Mouse (Mus musculus) gastrocnemius, adult 2 months (tissue): ENCODE results near the gene Tmprss12. TPM values are rescaled to one million over a fixed set of nuclear protein-coding genes. Genes with fewer than 3 reads are reported as not detected.
"Not testable (repeated sequence)": the region's sequence is repeated elsewhere in the genome, so short reads cannot be mapped to it uniquely, and the experiment has no call there.

Source experiments
- DNase-seq: peaks from one replicate; pipeline ENCODE4 v3.0.0; 2022
- H3K27ac ChIP-seq: fragments of 200-600 bp; 2 replicates; pipeline ENCODE4 v1.8.1; 2022; ENCODE audit warnings: mild to moderate bottlenecking
- H3K4me3 ChIP-seq: fragments of 200-600 bp; 2 replicates; pipeline ENCODE4 v1.8.1; 2022; ENCODE audit warnings: mild to moderate bottlenecking, moderate library complexity
- CTCF ChIP-seq: fragments of 200-600 bp; IDR thresholded peaks from 2 replicates; pipeline ENCODE4 v1.8.1; 2022; ENCODE audit warnings: antibody characterized with exemption, mild to moderate bottlenecking, moderate library complexity
- intact Hi-C: fragments of 180-260 bp; cut with DNase I; formaldehyde crosslinking; loops from one replicate; pipeline ENCODE4 v1.15.1; 2025
- total RNA-seq, 2 experiments: library from RNA; stranded (reverse); gene quantifications; 2 replicates each; pipeline ENCODE4 v1.2.3; 2021

Tmprss12 gene
- total RNA-seq, 2 experiments from 2014 or later: not detected

DNA sequence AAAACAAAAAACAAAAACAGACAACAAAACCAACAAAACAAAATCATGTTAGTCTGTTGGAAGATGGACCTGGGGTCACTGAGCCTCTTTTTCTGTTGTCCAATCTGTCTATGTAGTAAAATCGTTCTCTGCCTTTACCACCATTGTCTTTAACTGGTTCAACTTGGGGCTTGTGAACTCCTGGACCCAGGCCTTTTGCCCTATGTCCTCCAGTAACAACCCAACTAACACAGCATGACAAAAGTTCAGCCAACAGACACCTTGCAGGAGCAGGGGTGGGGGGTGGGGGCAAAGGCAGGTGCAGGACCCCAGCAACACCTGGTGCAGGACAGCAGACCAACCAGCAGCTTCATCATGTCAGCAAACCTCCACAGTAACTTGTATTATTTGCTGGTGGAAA lies 39.2 kb downstream of the Tmprss12 start:
- no peak for DNase-seq
- H3K27ac ChIP-seq: peak overlapping the region; percentile 77
- TF ChIP-seq CTCF: no peak
- intact Hi-C loops: loop anchor here (10.0 kb wide), 1 partner anchor 135 kb away; no protein-coding TSS in a partner anchor
- no peak overlapping the region for H3K4me3 ChIP-seq

DNA sequence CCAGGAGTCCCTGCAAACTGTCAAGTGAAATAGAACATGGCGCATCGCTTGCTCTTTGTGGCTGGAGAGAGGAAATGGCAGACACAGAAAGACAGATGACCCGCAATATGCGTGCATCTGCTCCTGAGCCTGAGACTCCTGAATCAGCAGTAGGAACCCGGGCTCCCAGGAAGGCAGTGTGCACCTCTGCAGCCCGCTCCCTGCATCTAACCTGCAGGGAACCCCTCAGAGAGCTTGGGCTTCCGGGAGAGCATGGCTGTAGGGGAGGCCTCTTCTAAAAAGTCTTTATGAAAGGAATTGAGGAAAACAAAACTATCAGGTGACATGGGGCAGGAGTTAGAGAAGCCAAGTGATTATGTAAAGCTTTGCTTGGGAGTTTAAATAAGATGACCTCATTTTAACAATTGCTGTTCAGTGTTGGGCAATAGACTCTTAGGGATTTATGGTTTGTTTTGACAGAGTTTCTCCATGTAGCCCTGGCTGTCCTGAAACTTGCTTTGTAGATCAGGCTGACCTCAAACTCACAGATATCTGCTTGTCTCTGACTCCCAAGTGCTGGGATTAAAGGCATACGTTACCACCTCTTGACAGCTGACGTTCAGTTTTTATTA lies 39.8 kb downstream of the Tmprss12 start:
- intact Hi-C loops: loop anchor here (10.0 kb wide), 1 partner anchor 134 kb away; no protein-coding TSS in a partner anchor
- DNase-seq: no peak
- H3K27ac ChIP-seq: peak overlapping the region; percentile 77
- no peak overlapping the region for H3K4me3 ChIP-seq
- no peak for TF ChIP-seq CTCF

DNA sequence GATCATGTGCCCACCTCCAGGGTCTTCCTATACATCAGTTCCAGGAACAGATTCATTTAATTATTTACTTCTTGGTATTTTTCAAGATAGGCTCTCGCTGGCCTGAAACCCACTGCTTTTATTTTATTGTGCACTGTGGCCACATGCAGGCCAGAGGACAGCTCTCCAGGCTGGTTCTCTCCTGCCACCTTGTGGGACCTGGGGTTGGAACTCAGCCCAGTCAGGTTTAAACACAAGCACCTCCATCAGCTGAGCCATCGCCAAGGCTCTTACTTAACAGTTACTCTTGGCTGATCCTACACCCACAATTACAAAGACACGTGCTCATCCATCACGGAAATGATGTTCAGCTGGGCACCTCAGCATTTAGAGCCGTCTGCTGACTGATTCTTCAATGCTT lies 40.5 kb downstream of the Tmprss12 start:
- intact Hi-C loops: loop anchor here (10.0 kb wide), 1 partner anchor 134 kb away; no protein-coding TSS in a partner anchor
- peak; percentile 62 for TF ChIP-seq CTCF
- DNase-seq: peak; percentile 65
- Histone ChIP-seq H3K4me3 (no peak overlapping the region), H3K27ac (peak overlapping the region; percentile 77)

DNA sequence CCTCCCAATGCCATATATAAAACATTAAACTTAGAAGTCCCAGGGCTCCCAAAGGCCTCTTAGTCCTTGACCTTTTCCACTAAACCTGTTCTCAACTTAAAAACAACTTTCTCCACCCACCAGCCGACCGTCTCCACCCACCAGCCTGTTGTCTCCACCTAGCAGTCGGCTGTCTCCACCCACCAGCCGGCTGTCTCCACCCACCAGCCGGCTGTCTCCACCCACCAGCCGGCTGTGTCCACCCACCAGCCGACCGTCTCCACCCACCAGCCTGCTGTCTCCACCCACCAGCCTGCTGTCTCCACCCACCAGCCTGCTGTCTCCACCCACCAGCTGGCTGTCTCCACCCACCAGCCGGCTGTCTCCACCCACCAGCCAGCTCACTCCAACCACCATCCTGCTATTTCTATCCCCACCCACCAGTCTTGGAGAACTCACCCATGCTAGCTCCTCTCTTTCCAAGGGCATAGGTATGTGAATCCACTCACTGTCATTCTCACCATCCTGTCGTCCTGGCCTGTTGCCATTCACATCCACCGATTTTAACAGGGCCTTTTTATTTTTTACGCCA lies 43.5 kb downstream of the Tmprss12 start:
- Histone ChIP-seq H3K4me3 (no peak overlapping the region), H3K27ac (no peak overlapping the region)
- no peak for TF ChIP-seq CTCF
- intact Hi-C loops: loop anchor here (10.0 kb wide), 1 partner anchor 131 kb away; no protein-coding TSS in a partner anchor
- DNase-seq: no peak

DNA sequence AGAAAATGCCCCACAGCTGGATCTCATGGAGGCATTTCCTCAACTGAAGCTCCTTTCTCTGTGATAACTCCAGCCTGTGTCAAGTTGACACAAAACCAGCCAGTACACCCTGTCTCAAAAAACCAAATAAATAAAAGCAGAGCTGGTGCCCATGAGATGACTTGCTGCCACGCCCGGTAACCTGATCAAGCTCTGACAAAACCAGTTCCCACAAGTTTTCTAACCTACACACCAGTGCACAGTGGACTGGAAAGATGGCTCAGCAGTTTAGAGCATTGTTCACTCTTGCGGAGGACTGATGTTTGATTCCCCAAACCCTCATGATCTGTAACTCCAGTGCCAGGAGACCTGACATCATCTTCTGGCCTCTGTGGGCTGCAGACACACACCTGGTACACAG lies 44.6 kb downstream of the Tmprss12 start:
- no peak for TF ChIP-seq CTCF
- DNase-seq: no peak
- no peak overlapping the region for H3K27ac ChIP-seq
- H3K4me3 ChIP-seq: no peak overlapping the region
- intact Hi-C loops: loop anchor here (10.0 kb wide), 1 partner anchor 130 kb away; no protein-coding TSS in a partner anchor

DNA sequence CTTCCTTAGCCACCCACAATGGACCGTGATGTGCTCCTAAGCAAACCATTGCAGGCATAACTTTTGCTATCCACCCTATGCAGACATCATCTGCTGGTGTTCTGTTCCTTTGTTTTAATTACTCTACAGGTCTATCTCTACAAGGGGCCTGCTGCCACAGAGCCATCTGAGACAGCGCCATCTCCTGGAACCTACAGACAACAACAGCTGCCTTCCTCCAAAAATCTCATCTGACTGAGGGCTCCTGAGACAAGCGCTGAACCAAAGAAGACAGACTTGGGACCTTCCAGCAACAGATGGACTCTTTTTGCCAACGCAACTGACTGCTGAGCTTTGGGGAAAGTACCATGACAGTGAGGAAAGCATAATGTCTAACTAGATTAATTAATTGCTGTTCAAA lies 47.5 kb downstream of the Tmprss12 start:
- DNase-seq, H3K27ac ChIP-seq, H3K4me3 ChIP-seq: not testable (repeated sequence)
- intact Hi-C loops: loop anchor here (10.0 kb wide), 1 partner anchor 127 kb away; no protein-coding TSS in a partner anchor
- peak; percentile 13; the same call in 1 of the 2 replicates for TF ChIP-seq CTCF

DNA sequence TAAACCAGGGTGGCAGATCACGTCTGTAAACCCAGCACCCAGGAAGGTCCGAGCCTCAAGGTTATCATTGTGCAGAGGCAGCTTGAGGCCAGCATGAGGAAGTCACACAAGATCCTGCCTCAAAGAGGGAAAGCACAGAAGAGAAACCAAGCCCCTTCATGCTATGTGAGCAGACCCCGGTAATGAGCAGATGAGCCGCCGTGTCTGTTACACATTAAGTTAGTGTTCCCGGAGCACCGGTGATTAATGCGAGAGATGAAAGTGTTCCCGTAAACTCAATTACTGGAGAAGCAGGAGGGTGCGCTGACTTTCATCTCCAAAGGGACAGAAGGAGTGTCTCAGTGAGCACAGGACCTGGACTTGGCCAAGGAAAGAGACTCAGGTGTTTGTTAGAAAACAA lies 48.7 kb downstream of the Tmprss12 start:
- intact Hi-C loops: loop anchor here (10.0 kb wide), 1 partner anchor 125 kb away; no protein-coding TSS in a partner anchor
- not testable (repeated sequence) for DNase-seq, H3K27ac ChIP-seq, H3K4me3 ChIP-seq

DNA sequence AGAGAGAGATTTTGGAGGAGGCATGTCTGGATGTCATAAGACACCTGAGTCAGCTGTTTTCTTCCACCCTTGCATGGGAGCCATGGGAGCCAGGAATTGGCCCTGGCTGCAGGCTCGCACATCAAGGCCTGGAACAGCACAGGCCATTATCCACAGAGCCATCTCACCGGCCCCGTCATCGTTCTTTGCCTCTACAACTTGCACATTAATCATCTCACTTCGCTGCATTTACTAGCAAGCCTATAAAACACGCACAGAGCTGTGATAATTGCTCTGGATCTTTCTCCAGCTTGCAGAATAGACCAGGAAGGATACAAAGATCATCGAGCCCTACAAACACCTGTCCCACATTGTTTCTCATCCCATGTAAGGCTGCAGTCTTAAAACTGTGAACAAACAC lies 50.1 kb downstream of the Tmprss12 start:
- no peak for TF ChIP-seq CTCF
- intact Hi-C loops: loop anchor here (5.0 kb wide), 1 partner anchor 37 kb away; no protein-coding TSS in a partner anchor
- Histone ChIP-seq H3K27ac (no peak overlapping the region), H3K4me3 (no peak overlapping the region)
- no peak for DNase-seq

DNA sequence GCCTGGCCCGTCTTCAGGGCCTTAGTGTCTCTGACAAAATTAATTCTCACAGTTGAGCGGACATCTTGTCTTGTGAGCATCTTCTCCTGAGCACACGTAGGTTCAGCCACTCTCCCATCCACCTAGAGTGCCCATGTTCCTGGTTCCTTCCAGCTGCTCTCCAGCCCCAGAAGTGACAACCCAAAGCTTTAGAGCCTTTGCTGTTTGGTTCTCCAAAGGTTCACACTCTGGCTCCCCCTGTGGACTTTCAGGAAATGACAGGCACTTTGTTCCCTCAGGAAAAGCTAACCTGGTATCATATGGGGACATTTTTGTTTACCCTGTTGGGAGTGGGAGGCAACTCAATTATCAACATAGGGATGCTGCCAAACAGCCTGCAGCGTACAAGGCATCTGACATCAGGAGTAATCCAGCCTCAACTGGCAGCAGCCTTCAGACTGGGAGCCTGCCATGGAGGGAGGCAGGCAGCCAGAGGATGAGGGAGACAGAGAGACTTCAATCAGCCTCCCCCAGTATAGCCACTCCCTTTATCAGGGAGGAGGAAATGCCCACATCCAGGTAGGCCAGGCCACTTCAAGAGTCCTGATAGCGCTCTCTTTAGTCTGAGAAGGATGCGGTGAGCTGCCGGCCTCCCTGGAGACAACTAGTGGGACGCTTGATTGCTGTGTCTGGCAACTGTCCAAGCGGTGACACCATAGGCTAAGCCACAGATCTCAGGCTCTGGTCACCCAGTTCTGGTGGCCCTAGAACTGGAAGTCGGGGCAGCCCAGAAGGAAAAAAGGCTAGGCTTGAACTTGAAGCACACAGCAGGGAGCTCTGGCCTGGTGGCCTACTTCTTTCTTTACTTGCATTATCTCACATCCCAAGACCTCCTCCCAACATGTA lies 51.7 kb downstream of the Tmprss12 start:
- TF ChIP-seq CTCF: peak; percentile 22; the same call in 1 of the 2 replicates
- DNase-seq, H3K4me3 ChIP-seq, H3K27ac ChIP-seq: not testable (repeated sequence)
- intact Hi-C loops: loop anchor here (5.0 kb wide), 1 partner anchor 35 kb away; no protein-coding TSS in a partner anchor

DNA sequence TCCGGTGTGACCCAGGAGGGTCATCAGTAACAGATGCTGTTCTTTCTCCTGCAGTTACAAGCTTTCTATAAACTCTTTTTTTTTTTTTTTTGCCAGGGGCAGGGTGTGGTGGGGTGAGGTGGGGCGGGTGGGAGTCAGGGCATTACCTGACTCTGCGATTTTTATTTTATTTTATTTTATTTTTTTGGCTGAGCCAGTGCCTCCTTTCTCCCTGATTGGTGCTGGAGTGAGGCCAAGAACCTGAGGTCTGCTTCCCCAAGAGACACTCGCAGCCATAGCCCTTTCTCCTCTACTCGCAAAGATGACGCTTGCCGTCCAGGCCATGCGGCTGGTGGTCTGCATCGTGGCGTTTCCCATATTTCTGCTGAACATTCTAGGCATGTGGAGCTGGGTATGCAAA lies 54.0 kb downstream of the Tmprss12 start, which contains the start of gene Mettl7a3:
TSS of gene Mettl7a3 (plus strand) at position 301 of the 400 bp plus-strand sequence.
- intact Hi-C loops: loop anchor here (5.0 kb wide), 1 partner anchor 33 kb away; no protein-coding TSS in a partner anchor
- no peak for TF ChIP-seq CTCF

DNA sequence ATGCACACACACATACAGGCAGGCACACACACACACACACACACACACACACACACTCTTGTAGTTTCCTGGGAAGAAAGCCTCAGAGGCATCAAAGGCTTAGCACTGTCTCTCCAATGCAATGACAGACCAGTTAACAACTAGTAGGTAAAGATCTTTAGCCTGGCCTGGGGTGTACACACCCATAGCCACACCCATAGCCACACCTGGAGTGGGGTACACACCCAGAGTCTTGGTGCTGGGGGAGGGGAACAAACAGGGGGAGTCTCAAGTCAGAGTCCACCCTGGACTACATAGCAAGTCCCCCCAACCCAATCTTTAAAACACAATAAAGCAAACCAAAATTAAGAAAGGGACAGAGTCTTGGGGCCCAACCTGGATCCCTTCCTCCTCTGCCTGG lies 56.7 kb downstream of the Tmprss12 start:
- intact Hi-C loops: not testable (repeated sequence)

More for the DNA sequence above, 54.0 kb downstream of the Tmprss12 start, which contains the start of gene Mettl7a3:
- H3K27ac ChIP-seq: no peak within 1 kb of the TSS
- H3K4me3 ChIP-seq: no peak within 1 kb of the TSS
- DNase-seq: no peak

DNA sequence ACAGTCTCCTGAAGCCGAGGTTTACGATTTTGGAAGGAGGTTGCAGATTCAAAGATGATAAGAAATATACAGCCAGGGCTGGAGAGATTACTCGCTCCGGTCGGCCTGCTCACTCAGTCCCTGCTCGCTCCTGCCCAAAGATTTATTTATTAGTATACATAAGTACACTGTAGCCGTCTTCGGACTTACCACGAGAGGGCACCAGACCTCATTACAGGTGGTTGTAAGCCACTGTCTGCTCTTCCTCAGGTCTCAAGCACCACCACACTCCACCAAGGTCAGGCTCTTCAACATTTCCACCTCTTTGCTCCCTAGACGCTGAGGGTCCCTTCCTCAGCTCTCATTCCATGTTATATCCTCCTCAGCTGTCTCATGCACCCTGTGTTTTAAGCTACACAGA lies 57.2 kb downstream of the Tmprss12 start:
- peak overlapping the region; percentile 45; the same call in 1 of the 2 replicates for H3K4me3 ChIP-seq
- H3K27ac ChIP-seq, intact Hi-C loops: not testable (repeated sequence)
- DNase-seq: peak; percentile 75
- peak; percentile 58 for TF ChIP-seq CTCF

More for the DNA sequence above, 56.7 kb downstream of the Tmprss12 start:
- H3K4me3 ChIP-seq: peak overlapping the region; percentile 45; the same call in 1 of the 2 replicates
- H3K27ac ChIP-seq, DNase-seq: not testable (repeated sequence)

DNA sequence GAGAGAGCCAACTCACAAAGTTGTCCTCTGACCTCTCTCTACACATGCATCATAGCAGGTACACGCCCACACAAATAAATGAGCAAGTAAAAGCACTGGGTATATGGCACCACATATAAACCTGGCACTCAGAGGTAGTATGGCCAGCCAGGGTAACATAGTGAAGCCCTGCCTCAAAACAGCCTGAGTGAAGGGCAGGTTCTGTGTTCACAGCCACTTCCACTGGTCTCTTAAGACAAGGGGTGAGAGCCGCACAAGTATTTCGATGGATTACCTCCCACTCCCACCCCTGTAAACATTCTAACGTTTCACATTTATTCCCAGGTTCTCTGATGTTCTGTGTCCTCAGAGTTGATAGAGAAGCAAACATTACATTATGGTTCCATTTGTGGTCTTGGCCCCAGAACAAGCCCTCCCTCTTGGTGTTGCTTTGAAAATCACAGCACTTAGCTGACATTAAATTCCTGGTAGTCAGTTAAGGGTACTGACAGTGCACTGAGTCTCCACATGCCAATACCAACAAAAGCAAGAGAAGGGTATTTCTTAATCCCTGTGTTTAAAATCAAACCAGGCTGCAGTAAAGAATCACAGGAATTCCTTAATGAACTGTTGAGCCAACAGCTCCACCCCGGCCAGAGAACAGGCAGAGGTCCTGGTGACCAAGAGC lies 60.8 kb downstream of the Tmprss12 start:
- H3K4me3 ChIP-seq, DNase-seq, intact Hi-C loops, H3K27ac ChIP-seq: not testable (repeated sequence)
